ENCODE assay signal across 1 mouse cellular context in genomic region chr13:54803010-54803409, GRCm38 (mm10).
TF ChIP-seq lines count a peak whose summit lies in the region.

No protein-coding gene starts in this region.

TF ChIP-seq in CH12.LX, 34 proteins besides CTCF, POLR2A, EP300 and RAD21:
- TF ChIP-seq RCOR1 (conservative IDR thresholded peaks at IDR 0.05; ENCODE audit: low read depth, low read length): no peak
- TF ChIP-seq MEF2A (IDR thresholded peaks at IDR 0.05; ENCODE audit: borderline replicate concordance, low read depth, low read length): no peak
- TF ChIP-seq TCF12 (IDR thresholded peaks at IDR 0.05; ENCODE audit: low read depth, low read length): no peak
- no peak for TF ChIP-seq UBTF (IDR thresholded peaks at IDR 0.05; ENCODE audit: low read depth, low read length)
- TF ChIP-seq KAT2A (IDR thresholded peaks at IDR 0.05; ENCODE audit: insufficient replicate concordance, low read length): no peak
- TF ChIP-seq ZMIZ1 (IDR thresholded peaks at IDR 0.05; ENCODE audit: low read depth, low read length): no peak
- no peak for TF ChIP-seq ELF1 (IDR thresholded peaks at IDR 0.05; ENCODE audit: low read depth, low read length)
- TF ChIP-seq HCFC1 (IDR thresholded peaks at IDR 0.05; ENCODE audit: low read depth, low read length): no peak
- TF ChIP-seq BHLHE40 (IDR thresholded peaks at IDR 0.05; ENCODE audit: low read depth, low read length): no peak
- TF ChIP-seq JUN (IDR thresholded peaks at IDR 0.05; ENCODE audit: insufficient read depth, low read depth, low read length): no peak
- TF ChIP-seq SIN3A (IDR thresholded peaks at IDR 0.05; ENCODE audit: low read length): no peak
- TF ChIP-seq E2F4 (IDR thresholded peaks at IDR 0.05; ENCODE audit: insufficient replicate concordance, low read depth, low read length): no peak
- no peak for TF ChIP-seq MAX (IDR thresholded peaks at IDR 0.05; ENCODE audit: low read length)
- TF ChIP-seq USF1 (IDR thresholded peaks at IDR 0.05; ENCODE audit: low read depth, low read length): no peak
- no peak for TF ChIP-seq ZC3H11A (IDR thresholded peaks at IDR 0.05; ENCODE audit: low read depth, low read length)
